Mouse (Mus musculus) WW6 (cell line): ENCODE measurements at regions not wholly inside any gene's neighbourhood (a gene's known extent, or its start where the extent isn't known, plus 50 kb on each side); places are given as distances from the start of the nearest gene placed in this dataset.

Experiments used
- DNase-seq: peaks from one replicate; pipeline ENCODE4 v3.0.0-alpha.2; 2013; ENCODE audit warnings: low read depth, low spot score

GRCm38 (mm10) chr11:12913401-12913800 is 448.6 kb upstream of the Cobl start:
- DNase-seq, result peak; percentile 24

GRCm38 (mm10) chr11:12873712-12874111 is 409.0 kb upstream of the Cobl start:
- DNase-seq, result no peak

- no peak for DNase-seq
These were observed 408.0 kb upstream of the Cobl start for GRCm38 (mm10) chr11:12872802-12873201.

- no peak for DNase-seq
These were observed 407.6 kb upstream of the Cobl start for GRCm38 (mm10) chr11:12872399-12872798.

GRCm38 (mm10) chr11:12867541-12867940 is 402.8 kb upstream of the Cobl start:
- DNase-seq, result no peak

- DNase-seq, result no peak
These were observed 400.4 kb upstream of the Cobl start for GRCm38 (mm10) chr11:12865034-12865620.

GRCm38 (mm10) chr11:12859344-12859930 is 394.7 kb upstream of the Cobl start:
- no peak for DNase-seq

- no peak for DNase-seq
These were observed 393.6 kb upstream of the Cobl start for GRCm38 (mm10) chr11:12858274-12858884.

GRCm38 (mm10) chr11:12857358-12858199 is 392.8 kb upstream of the Cobl start:
- DNase-seq, result no peak

GRCm38 (mm10) chr11:12847793-12848192 is 383.0 kb upstream of the Cobl start:
- DNase-seq, result no peak

GRCm38 (mm10) chr11:12843631-12844423 is 379.1 kb upstream of the Cobl start:
- no peak for DNase-seq

- DNase-seq, result no peak
These were observed 376.6 kb upstream of the Cobl start for GRCm38 (mm10) chr11:12841393-12841792.

- DNase-seq, result no peak
These were observed 373.2 kb upstream of the Cobl start for GRCm38 (mm10) chr11:12837920-12838319.

GRCm38 (mm10) chr11:12837387-12837786 is 372.6 kb upstream of the Cobl start:
- DNase-seq, result no peak

- no peak for DNase-seq
These were observed 371.6 kb upstream of the Cobl start for GRCm38 (mm10) chr11:12836387-12836786.

- no peak for DNase-seq
These were observed 347.3 kb upstream of the Cobl start for GRCm38 (mm10) chr11:12812021-12812420.

GRCm38 (mm10) chr11:12810949-12811881 is 346.5 kb upstream of the Cobl start:
- DNase-seq, result peak; percentile 83
